Mouse (Mus musculus) heart, embryonic 15.5 days (tissue): ENCODE results near the gene Csnk1g2. TPM values are rescaled to one million over a fixed set of nuclear protein-coding genes. Genes with fewer than 3 reads are reported as not detected.
A peak's percentile ranks its signal among the peaks of the same experiment; 100 is the strongest.
"Not testable (repeated sequence)": the region's sequence is repeated elsewhere in the genome, so short reads cannot be mapped to it uniquely, and the experiment has no call there.

Source experiments
- ATAC-seq: fragments of 200-750 bp; cut with Nextera tagmentation; replicated peaks from 2 replicates; pipeline ENCODE4 v1.8.0; 2017; ENCODE audit warnings: low read depth, moderate TSS enrichment; ENCODE audit not compliant: insufficient number of reproducible peaks, insufficient read depth, low FRiP score
- H3K27ac ChIP-seq: fragments of 300-500 bp; sonication (generic); 2 replicates; pipeline ENCODE4 v1.5.1; 2015; ENCODE audit warnings: mild to moderate bottlenecking, inconsistent platforms
- H3K27me3 ChIP-seq: fragments of 300-500 bp; sonication (generic); 2 replicates; pipeline ENCODE4 v1.6.1; 2015; ENCODE audit warnings: inconsistent platforms
- H3K36me3 ChIP-seq: fragments of 300-500 bp; sonication (generic); 2 replicates; pipeline ENCODE4 v1.6.1; 2015; ENCODE audit warnings: mild to moderate bottlenecking, inconsistent platforms
- H3K4me1 ChIP-seq: fragments of 300-500 bp; sonication (generic); replicated peaks from 2 replicates; pipeline ENCODE4 v1.6.1; 2015; ENCODE audit warnings: inconsistent platforms
- H3K4me2 ChIP-seq: fragments of 300-500 bp; sonication (generic); 2 replicates; pipeline ENCODE4 v1.6.1; 2015; ENCODE audit warnings: inconsistent platforms, mild to moderate bottlenecking, moderate library complexity
- H3K4me3 ChIP-seq: fragments of 300-500 bp; sonication (generic); 2 replicates; pipeline ENCODE4 v1.5.1; 2015; ENCODE audit warnings: mild to moderate bottlenecking, inconsistent platforms
- H3K9ac ChIP-seq: fragments of 300-500 bp; sonication (generic); 2 replicates; pipeline ENCODE4 v1.6.1; 2015; ENCODE audit warnings: mild to moderate bottlenecking, inconsistent platforms
- H3K9me3 ChIP-seq: fragments of 300-500 bp; sonication (generic); replicated peaks from 2 replicates; pipeline ENCODE4 v1.6.1; 2016; ENCODE audit warnings: inconsistent platforms
- WGBS: fragments of 180-500 bp; shearing (Covaris S2); methylation state at CpG from one replicate; pipeline ENCODE4 v1.1.7; 2015; ENCODE audit warnings: mixed read lengths; 5-methylcytosine and 5-hydroxymethylcytosine counted together
- polyA plus RNA-seq: library from polyadenylated mRNA; unstranded; fragments of >200 nt; fragmentation: Nextera tagmentation; extraction: Ambion mirVana; gene quantifications from 2 replicates; pipeline ENCODE4 v1.2.1, GENCODE M21; 2015

Gene Csnk1g2
- polyA plus RNA-seq, 1 experiment from 2014 or later, result 78.2 TPM

- Histone ChIP-seq H3K4me1 (peaks cover 58% of the 10 kb centered on the region), H3K27me3 (no peaks in the 10 kb centered on the region), H3K36me3 (peaks cover under 1% of the 10 kb centered on the region; the same call in 1 of the 2 replicates), H3K4me3 (no peak overlapping the region), H3K27ac (no peak overlapping the region), H3K9ac (no peak overlapping the region), H3K4me2 (no peak overlapping the region), H3K9me3 (no peaks in the 10 kb centered on the region)
- no peak for ATAC-seq
- WGBS, result 71% methylated on average over 9 of the region's 9 CpGs
These were observed 6.3 kb downstream of the Csnk1g2 start for GRCm38 (mm10) chr10:80628925-80629324.

DNA sequence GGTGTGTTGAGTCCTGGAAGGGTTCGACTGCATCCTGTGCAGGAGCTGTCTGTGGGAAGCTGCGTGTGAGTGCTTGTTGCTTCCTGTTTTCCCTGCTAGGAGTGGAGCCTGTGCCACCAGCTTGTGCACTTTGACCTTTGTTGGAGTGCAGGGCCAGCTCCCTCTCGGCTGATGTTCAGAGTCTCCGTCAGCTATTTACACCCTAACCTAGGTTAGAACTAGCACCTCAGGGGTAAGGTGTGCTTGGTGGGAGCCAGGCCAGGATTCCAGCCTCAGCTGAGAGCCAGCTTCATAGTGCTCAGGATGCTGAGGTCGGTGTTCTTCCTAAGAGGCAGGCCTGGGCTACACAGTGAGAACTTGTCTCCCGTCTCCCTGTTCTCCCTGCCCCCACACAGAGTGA lies 12.7 kb downstream of the Csnk1g2 start:
- no peak overlapping the region for H3K9ac ChIP-seq
- no peak overlapping the region for H3K27ac ChIP-seq
- H3K4me2 ChIP-seq, result no peak overlapping the region
- WGBS, result 76% methylated on average over 6 of the region's 6 CpGs
- no peaks in the 10 kb centered on the region for H3K9me3 ChIP-seq
- peaks cover 62% of the 10 kb centered on the region for H3K36me3 ChIP-seq
- no peak for ATAC-seq
- H3K27me3 ChIP-seq, result no peaks in the 10 kb centered on the region
- H3K4me3 ChIP-seq, result no peak overlapping the region
- H3K4me1 ChIP-seq, result peaks cover under 1% of the 10 kb centered on the region; the same call in 1 of the 2 replicates

DNA sequence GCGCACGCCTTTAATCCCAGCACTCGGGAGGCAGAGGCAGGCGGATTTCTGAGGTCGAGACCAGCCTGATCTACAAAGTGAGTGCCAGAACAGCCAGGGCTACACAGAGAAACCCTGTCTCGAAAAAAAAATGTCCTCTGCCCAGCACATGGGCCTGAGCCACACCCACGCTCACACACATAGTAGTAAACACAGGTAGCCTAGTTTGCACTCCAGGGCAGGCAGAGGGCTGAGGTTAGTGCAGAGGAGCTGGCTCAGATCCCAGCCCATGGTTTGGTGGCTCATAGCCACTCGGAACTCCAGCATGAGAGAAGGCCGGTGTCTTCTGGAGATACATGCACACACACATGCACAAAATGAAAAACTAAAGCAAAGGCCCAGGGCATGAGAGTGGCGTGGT lies 24.3 kb downstream of the Csnk1g2 start:
- no peak overlapping the region for H3K4me2 ChIP-seq
- no peaks in the 10 kb centered on the region for H3K27me3 ChIP-seq
- 92% methylated on average over 10 of the region's 10 CpGs for WGBS
- peaks cover 57% of the 10 kb centered on the region for H3K36me3 ChIP-seq
- no peak for ATAC-seq
- H3K27ac ChIP-seq, result no peak overlapping the region
- no peak overlapping the region for H3K4me3 ChIP-seq
- H3K9ac ChIP-seq, result no peak overlapping the region
- H3K4me1 ChIP-seq, result peaks cover 5% of the 10 kb centered on the region; the same call in 1 of the 2 replicates
- no peaks in the 10 kb centered on the region for H3K9me3 ChIP-seq

GRCm38 (mm10) chr10:80649910-80650309 lies 27.3 kb downstream of the Csnk1g2 start:
- 83% methylated on average over 6 of the region's 6 CpGs for WGBS
- not testable (repeated sequence) for H3K27ac ChIP-seq, ATAC-seq, H3K4me3 ChIP-seq, H3K27me3 ChIP-seq, H3K9ac ChIP-seq, H3K4me2 ChIP-seq, H3K9me3 ChIP-seq
- H3K4me1 ChIP-seq, result peaks cover 20% of the 10 kb centered on the region
- H3K36me3 ChIP-seq, result peaks cover 28% of the 10 kb centered on the region

DNA sequence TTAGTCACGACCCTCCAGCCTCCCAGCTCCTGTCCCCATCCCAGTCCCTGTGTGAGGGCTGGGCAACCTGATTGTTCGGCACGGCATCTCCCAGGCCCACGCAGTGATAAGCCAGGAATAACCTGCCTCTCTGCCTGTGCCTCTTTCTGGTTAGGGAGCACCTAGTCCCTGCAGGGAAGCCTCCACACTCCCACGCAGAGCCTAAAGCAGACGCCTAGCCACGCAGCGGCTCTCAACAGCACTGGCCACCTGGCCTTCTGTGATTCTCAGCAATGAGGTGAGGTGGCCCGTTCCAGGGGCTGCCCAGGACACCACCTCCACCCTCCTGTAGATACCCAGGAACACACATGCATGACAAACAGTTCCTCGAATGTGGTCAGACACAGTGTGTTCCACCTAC lies 27.8 kb downstream of the Csnk1g2 start:
- WGBS, result 79% methylated on average over 10 of the region's 10 CpGs
- Histone ChIP-seq H3K27me3 (no peaks in the 10 kb centered on the region), H3K27ac (no peak overlapping the region), H3K4me2 (no peak overlapping the region), H3K9me3 (no peaks in the 10 kb centered on the region), H3K4me3 (no peak overlapping the region), H3K36me3 (peaks cover 23% of the 10 kb centered on the region), H3K9ac (no peak overlapping the region), H3K4me1 (peaks cover 24% of the 10 kb centered on the region)
- no peak for ATAC-seq

GRCm38 (mm10) chr10:80653156-80653720 lies 30.6 kb downstream of the Csnk1g2 start:
- Histone ChIP-seq H3K27ac (no peak overlapping the region), H3K4me2 (no peak overlapping the region), H3K27me3 (no peaks in the 10 kb centered on the region), H3K9ac (no peak overlapping the region), H3K4me3 (no peak overlapping the region), H3K9me3 (no peaks in the 10 kb centered on the region), H3K36me3 (no peaks in the 10 kb centered on the region), H3K4me1 (peaks cover 30% of the 10 kb centered on the region)
- no peak for ATAC-seq
- WGBS, result 84% methylated on average over 6 of the region's 6 CpGs

GRCm38 (mm10) chr10:80654866-80655265 lies 32.2 kb downstream of the Csnk1g2 start:
- no peak for ATAC-seq
- no peaks in the 10 kb centered on the region for H3K36me3 ChIP-seq
- H3K27ac ChIP-seq, result no peak overlapping the region; the same call in 1 of the 2 replicates
- H3K9me3 ChIP-seq, result no peaks in the 10 kb centered on the region
- 82% methylated on average over 6 of the region's 6 CpGs for WGBS
- peak overlapping the region; percentile 89 for H3K4me2 ChIP-seq
- H3K9ac ChIP-seq, result no peak overlapping the region
- H3K27me3 ChIP-seq, result no peaks in the 10 kb centered on the region
- peak overlapping the region; percentile 82 for H3K4me3 ChIP-seq
- H3K4me1 ChIP-seq, result peaks cover 32% of the 10 kb centered on the region

- peak; percentile 20 for ATAC-seq
- H3K9ac ChIP-seq, result peak overlapping the region; percentile 88
- peak overlapping the region; percentile 89 for H3K4me2 ChIP-seq
- 5% methylated on average over 12 of the region's 12 CpGs for WGBS
- H3K4me3 ChIP-seq, result peak overlapping the region; percentile 82
- peaks cover 27% of the 10 kb centered on the region for H3K4me1 ChIP-seq
- H3K9me3 ChIP-seq, result no peaks in the 10 kb centered on the region
- H3K27me3 ChIP-seq, result no peaks in the 10 kb centered on the region
- H3K27ac ChIP-seq, result peak overlapping the region; percentile 67
- no peaks in the 10 kb centered on the region for H3K36me3 ChIP-seq
These were observed 32.9 kb downstream of the Csnk1g2 start for GRCm38 (mm10) chr10:80655406-80656129.

DNA sequence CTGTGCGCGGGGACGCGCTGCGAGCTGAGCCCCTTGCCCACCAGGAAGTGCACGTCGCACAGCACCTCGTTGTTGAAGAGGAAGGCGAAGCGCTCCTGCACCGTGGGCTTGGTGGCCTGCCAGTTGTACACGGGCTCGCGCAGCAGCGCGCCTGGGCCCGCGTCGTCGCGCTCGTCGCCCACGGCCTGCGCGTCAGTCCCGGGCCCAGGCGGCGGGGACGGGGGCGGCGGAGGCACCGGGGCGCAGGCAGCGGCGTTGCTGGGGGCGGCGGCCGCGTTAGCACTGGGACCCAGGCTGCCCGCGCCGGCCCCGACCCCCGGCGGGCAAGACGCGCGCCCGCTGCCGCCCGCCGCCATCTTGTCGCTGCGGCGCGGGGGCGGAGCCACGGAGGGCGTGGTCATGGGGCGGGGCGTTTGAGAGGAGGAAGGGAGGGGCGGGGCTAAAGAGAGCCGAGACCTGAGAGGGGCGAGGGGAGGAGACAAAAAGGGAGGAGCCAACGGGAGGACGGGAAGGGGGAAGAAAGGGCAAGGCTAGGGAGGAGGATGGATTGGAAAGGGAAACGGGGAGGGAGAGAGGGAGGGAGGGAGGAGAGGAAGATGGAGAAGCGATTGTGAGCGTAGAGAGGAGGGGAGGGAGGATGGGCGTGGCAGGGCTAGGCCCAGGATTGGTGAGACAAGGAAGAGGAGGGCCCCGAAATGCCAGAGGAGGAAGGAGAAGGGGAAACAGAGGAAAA lies 33.7 kb downstream of the Csnk1g2 start:
- H3K9ac ChIP-seq, result peak overlapping the region; percentile 88
- H3K9me3 ChIP-seq, result no peaks in the 10 kb centered on the region
- peak overlapping the region; percentile 80 for H3K27ac ChIP-seq
- peak overlapping the region; percentile 89 for H3K4me2 ChIP-seq
- peak overlapping the region; percentile 82 for H3K4me3 ChIP-seq
- no peaks in the 10 kb centered on the region for H3K36me3 ChIP-seq
- H3K27me3 ChIP-seq, result no peaks in the 10 kb centered on the region
- WGBS, result under 1% methylated on average over 70 of the region's 72 CpGs
- peak; percentile 85 for ATAC-seq
- peaks cover 27% of the 10 kb centered on the region for H3K4me1 ChIP-seq

DNA sequence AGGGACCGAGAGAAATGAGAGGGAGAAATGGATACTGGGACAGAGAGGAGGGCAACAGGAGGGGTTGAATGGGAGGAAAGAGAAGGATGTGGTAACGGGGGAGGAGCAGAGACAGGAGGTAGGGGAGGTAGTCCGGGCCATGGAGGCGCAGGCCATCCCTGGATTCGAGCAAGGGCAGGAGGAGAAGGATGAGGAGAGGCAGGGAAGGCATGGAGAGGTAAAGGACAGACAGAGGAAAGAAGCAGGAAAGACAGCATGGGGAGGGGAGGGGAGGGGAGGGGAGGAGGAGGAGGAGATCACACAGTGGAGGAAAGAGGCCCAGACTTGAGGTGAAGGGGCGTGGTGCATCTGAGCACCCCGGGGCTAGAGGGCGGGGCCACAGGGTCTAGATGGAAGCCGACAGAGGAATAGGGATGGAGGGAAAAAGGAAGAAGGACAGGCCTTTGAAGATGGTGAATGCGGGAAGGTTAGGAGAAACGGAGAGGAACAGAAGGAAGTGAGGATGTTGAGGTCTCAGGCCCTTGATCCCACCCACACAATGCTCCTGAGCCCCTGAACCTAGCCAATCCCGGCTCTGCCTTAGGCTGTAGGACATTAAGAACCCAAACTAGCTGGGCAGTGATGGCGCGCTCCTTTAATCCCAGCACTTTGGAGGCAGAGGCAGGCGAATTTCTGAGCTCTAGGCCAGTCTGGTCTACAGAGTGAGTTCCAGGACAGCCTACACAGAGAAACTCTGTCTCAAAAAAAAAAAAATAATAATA lies 34.4 kb downstream of the Csnk1g2 start, which contains the start of gene Btbd2:
Gene Btbd2, minus strand, starts transcription at position 209 of the 761 bp plus-strand sequence.
- ATAC-seq, result no peak
- Histone ChIP-seq H3K27ac (peak within 1 kb of the TSS; percentile 80), H3K27me3 (no peaks in the 10 kb centered on the region), H3K9me3 (no peaks in the 10 kb centered on the region), H3K9ac (peak within 1 kb of the TSS; percentile 88), H3K4me2 (peak within 1 kb of the TSS; percentile 89), H3K4me3 (peak within 1 kb of the TSS; percentile 82), H3K4me1 (peaks cover 27% of the 10 kb centered on the region), H3K36me3 (no peaks in the 10 kb centered on the region)
- 23% methylated on average over 15 of the region's 15 CpGs for WGBS
